Mouse (Mus musculus) neural tube, embryonic 13.5 days (tissue): ENCODE data around the gene Cdh23. TPM values are rescaled to one million over a fixed set of nuclear protein-coding genes. Genes with fewer than 3 reads are reported as not detected.

Experiments used
- ATAC-seq: fragments of 200-750 bp; cut with Nextera tagmentation; 2 replicates; pipeline ENCODE4 v1.8.0; 2017; ENCODE audit warnings: low read depth, mild to moderate bottlenecking, moderate TSS enrichment, moderate library complexity
- H3K27ac ChIP-seq: fragments of 300-500 bp; sonication (generic); replicated peaks from 2 replicates; pipeline ENCODE4 v1.5.1; 2015; ENCODE audit warnings: moderate library complexity, mild to moderate bottlenecking, inconsistent platforms
- H3K27me3 ChIP-seq: fragments of 300-500 bp; sonication (generic); 2 replicates; pipeline ENCODE4 v1.6.1; 2015; ENCODE audit warnings: mild to moderate bottlenecking, inconsistent platforms
- H3K36me3 ChIP-seq: fragments of 300-500 bp; sonication (generic); 2 replicates; pipeline ENCODE4 v1.6.1; 2015; ENCODE audit warnings: mild to moderate bottlenecking, inconsistent platforms
- H3K4me1 ChIP-seq: fragments of 300-500 bp; sonication (generic); replicated peaks from 2 replicates; pipeline ENCODE4 v1.6.1; 2015; ENCODE audit warnings: inconsistent platforms
- H3K4me2 ChIP-seq: fragments of 300-500 bp; sonication (generic); 2 replicates; pipeline ENCODE4 v1.6.1; 2015; ENCODE audit warnings: inconsistent platforms, mild to moderate bottlenecking, moderate library complexity
- H3K4me3 ChIP-seq: fragments of 300-500 bp; sonication (generic); 2 replicates; pipeline ENCODE4 v1.5.1; 2015; ENCODE audit warnings: mild to moderate bottlenecking, inconsistent platforms
- H3K9ac ChIP-seq: fragments of 300-500 bp; sonication (generic); 2 replicates; pipeline ENCODE4 v1.6.1; 2015; ENCODE audit warnings: moderate library complexity, mild to moderate bottlenecking, inconsistent platforms
- H3K9me3 ChIP-seq: fragments of 300-500 bp; sonication (generic); 2 replicates; pipeline ENCODE4 v1.6.1; 2016; ENCODE audit warnings: inconsistent platforms
- WGBS: fragments of 180-500 bp; shearing (Covaris S2); methylation state at CpG from one replicate; pipeline ENCODE4 v1.1.7; 2015; 5-methylcytosine and 5-hydroxymethylcytosine counted together
- polyA plus RNA-seq: library from polyadenylated mRNA; unstranded; fragments of >200 nt; fragmentation: Nextera tagmentation; extraction: Ambion mirVana; gene quantifications from 2 replicates; pipeline ENCODE4 v1.2.1, GENCODE M21; 2015

Gene Cdh23
- polyA plus RNA-seq, 1 experiment from 2014 or later, result 1.4 TPM

DNA sequence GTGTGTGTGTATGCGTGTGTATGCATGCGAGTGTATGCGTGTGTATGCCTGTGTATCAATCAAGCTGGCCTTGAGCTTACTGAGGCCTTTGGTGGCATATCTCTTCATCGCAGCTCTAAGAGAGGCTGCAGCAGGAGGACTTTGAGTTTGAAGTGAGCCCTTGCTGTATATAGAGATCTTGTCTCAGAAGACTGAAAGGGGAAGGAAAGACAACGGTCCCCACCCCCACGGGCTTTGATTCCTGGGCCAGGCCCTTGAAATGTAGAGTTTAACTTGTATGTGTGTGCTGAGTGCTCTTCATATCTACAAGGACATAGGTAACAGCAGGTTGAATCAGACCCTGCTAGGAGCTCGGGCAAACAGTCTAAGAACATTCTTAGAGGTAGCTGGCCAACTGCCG is 407.1 kb downstream of the Cdh23 start:
- no peaks in the 10 kb centered on the region for H3K9me3 ChIP-seq
- no peak overlapping the region for H3K4me3 ChIP-seq
- H3K9ac ChIP-seq, result no peak overlapping the region
- H3K36me3 ChIP-seq, result peaks cover 27% of the 10 kb centered on the region
- ATAC-seq, result no peak
- H3K27me3 ChIP-seq, result no peaks in the 10 kb centered on the region
- no peak overlapping the region for H3K27ac ChIP-seq
- H3K4me1 ChIP-seq, result peaks cover 63% of the 10 kb centered on the region
- 90% methylated on average over 8 of the region's 8 CpGs for WGBS
- H3K4me2 ChIP-seq, result no peak overlapping the region

DNA sequence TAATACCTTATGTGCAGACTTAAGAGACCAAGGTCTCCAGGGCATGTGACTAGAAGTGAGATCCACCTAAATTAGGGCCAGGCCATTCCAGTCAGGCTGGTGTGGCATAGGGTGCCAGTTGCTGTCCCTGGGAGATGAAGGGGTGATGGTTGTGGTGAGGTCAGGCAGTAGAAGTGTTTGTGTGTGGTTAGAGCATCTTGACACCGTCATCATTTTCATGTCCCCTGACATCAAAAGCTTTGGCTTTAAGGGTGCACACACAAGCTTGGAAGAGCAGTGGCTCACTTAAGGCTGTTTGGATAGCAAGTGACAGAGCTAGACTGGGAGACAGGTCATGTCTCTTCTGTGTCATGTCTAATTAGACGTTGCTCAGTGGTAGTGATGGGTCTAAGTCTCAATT is 408.6 kb downstream of the Cdh23 start:
- ATAC-seq, result no peak
- Histone ChIP-seq H3K27me3 (no peaks in the 10 kb centered on the region), H3K9me3 (no peaks in the 10 kb centered on the region), H3K4me2 (no peak overlapping the region), H3K4me3 (no peak overlapping the region), H3K36me3 (peaks cover 12% of the 10 kb centered on the region), H3K9ac (no peak overlapping the region), H3K27ac (no peak overlapping the region), H3K4me1 (peaks cover 78% of the 10 kb centered on the region)
- WGBS, result 89% methylated on average over 2 of the region's 2 CpGs

DNA sequence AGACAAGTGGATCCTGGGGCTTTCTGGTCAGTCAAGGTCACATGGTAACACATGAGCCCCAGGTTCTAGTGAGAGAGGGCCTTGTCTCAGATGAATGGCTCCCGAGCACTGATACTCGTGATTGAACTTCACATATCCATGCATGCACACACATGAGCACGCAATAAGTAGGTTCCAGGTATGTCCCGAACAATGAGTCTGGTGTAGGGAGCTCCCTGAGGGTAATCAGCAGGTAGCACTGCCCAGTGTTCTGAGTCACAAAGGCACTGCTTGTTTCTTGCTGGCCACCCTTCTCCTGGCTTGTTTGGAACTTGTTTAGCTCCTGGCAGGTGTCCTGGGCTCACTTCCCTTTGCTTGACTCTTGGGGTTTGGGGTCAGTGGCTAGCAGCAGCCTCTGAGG is 409.1 kb downstream of the Cdh23 start:
- Histone ChIP-seq H3K9me3 (no peaks in the 10 kb centered on the region), H3K36me3 (peaks cover 7% of the 10 kb centered on the region; the same call in 1 of the 2 replicates), H3K4me2 (no peak overlapping the region), H3K27me3 (no peaks in the 10 kb centered on the region), H3K4me3 (no peak overlapping the region), H3K9ac (no peak overlapping the region), H3K4me1 (peaks cover 83% of the 10 kb centered on the region), H3K27ac (no peak overlapping the region)
- 90% methylated on average over 4 of the region's 4 CpGs for WGBS
- no peak for ATAC-seq

DNA sequence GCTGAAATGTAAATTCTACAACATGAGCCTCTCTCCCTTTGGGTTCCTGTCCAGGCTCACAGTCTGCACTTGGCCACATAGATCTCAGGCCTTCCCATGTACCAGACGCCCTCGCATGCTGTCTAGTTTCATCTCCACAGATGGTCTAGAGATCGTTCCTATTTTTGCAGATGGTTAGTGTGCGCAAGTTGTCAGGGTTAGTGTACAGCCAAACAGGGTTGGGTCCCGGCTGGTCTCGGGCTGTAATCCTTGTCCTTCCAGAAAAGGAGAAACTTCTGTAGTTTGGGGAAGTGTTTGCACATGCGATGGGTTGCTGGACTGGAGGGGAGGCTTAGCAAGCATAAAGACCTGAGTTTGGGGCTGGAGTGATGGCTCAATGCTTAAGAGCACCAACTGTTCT is 409.7 kb downstream of the Cdh23 start:
- Histone ChIP-seq H3K36me3 (peaks cover under 1% of the 10 kb centered on the region; the same call in 1 of the 2 replicates), H3K4me3 (no peak overlapping the region), H3K9me3 (no peaks in the 10 kb centered on the region), H3K27me3 (no peaks in the 10 kb centered on the region), H3K4me1 (peaks cover 89% of the 10 kb centered on the region), H3K27ac (peak overlapping the region; percentile 88), H3K4me2 (peak overlapping the region; percentile 55), H3K9ac (0 out of 2 replicates have a peak overlapping the region, but pooled peaks have one; percentile 22)
- 91% methylated on average over 7 of the region's 7 CpGs for WGBS
- ATAC-seq, result no peak

DNA sequence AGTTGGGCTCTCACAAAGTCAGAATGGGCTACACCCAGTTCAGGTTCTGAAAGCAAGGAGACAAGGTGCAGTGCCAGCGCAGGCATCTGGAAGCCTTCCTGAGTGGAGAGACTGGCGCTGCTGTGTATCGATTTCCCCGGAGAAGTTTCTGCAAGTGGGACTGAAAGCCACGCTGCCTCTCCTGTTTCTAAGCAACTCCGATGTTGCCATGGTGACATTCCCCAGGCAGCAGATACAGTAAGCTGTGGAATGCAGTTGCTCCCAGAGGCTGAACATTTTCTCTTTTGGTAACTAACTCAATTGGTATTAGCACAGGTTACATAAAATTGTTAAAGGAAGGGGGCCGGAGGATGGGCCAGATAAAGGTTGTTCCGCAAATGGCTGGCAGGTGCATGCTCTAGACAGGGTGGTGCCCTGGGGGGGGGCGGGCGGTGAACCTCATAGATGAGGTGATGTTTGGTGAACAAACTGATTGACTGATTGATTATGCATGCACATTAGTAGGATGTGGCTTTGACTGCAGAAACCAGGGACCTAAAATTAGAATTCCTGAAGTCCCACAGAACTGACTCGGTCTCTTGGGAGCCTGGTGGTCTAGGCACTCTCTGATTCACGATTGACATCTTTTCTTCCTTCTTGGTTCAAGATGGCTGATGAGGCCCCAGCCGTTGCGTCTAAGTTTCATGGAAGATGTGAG is 410.5 kb downstream of the Cdh23 start:
- peak; percentile 68 for ATAC-seq
- Histone ChIP-seq H3K4me1 (peaks cover 97% of the 10 kb centered on the region), H3K27me3 (no peaks in the 10 kb centered on the region), H3K4me2 (peak overlapping the region; percentile 55), H3K4me3 (peak overlapping the region; percentile 16), H3K9ac (peak overlapping the region; percentile 55; the same call in 1 of the 2 replicates), H3K9me3 (no peaks in the 10 kb centered on the region), H3K27ac (peak overlapping the region; percentile 88), H3K36me3 (no peaks in the 10 kb centered on the region)
- WGBS, result 23% methylated on average over 14 of the region's 14 CpGs

DNA sequence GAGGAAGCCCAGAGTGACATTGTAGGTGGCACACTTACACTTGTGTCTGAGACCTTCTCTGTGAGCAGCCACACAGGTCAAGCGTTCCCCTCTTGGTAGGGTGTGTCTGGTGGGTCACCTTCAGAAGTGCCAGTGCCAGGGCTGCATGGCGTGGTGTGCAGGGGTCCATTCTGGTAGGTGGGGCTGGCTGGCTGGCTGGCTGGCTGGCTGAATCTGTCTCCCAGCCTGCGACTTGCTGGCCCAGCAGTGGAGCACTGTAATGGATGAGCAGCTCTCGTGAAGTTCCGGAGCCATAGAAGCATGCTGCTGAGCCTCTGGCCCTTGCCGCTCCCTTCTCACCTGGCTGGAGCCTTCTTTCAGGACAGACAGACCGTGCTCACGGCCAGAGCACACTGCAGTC is 411.1 kb downstream of the Cdh23 start:
- WGBS, result 43% methylated on average over 8 of the region's 8 CpGs
- Histone ChIP-seq H3K4me1 (peaks cover 97% of the 10 kb centered on the region), H3K27me3 (no peaks in the 10 kb centered on the region)

DNA sequence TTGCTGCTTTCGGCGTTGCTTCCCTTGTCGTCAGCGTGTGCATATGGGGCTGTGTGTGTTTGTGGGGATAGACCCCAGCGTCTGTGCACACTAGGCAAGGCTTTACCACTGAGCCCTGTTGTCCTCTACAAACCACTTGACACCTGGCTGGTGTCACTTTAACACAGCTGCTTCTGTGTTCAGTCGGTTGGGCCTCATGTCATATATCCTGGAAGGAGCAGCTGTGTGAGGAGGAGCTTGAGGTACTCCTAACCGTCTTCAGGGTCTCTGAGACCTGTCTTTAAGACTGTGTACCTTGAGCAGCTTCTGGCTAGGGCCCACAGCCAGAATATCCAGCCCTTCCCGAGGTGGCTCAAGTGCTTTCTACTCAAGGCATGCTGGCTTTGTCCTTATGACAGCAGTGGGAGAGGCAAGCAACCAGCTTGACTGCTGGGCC is 411.6 kb downstream of the Cdh23 start:
- WGBS, result 33% methylated on average over 8 of the region's 8 CpGs
- Histone ChIP-seq H3K4me2 (peak overlapping the region; percentile 55), H3K9me3 (no peaks in the 10 kb centered on the region), H3K27me3 (no peaks in the 10 kb centered on the region), H3K4me1 (peaks cover 97% of the 10 kb centered on the region), H3K4me3 (peak overlapping the region; percentile 16; the same call in 1 of the 2 replicates), H3K9ac (peak overlapping the region; percentile 55), H3K27ac (peak overlapping the region; percentile 88), H3K36me3 (no peaks in the 10 kb centered on the region)
- peak; percentile 22; the same call in 1 of the 2 replicates for ATAC-seq

More for the DNA sequence above, 411.1 kb downstream of the Cdh23 start:
- Histone ChIP-seq H3K27ac (peak overlapping the region; percentile 88), H3K4me3 (peak overlapping the region; percentile 16), H3K4me2 (peak overlapping the region; percentile 55), H3K9me3 (no peaks in the 10 kb centered on the region), H3K36me3 (no peaks in the 10 kb centered on the region), H3K9ac (peak overlapping the region; percentile 55)
- ATAC-seq, result peak; percentile 21

DNA sequence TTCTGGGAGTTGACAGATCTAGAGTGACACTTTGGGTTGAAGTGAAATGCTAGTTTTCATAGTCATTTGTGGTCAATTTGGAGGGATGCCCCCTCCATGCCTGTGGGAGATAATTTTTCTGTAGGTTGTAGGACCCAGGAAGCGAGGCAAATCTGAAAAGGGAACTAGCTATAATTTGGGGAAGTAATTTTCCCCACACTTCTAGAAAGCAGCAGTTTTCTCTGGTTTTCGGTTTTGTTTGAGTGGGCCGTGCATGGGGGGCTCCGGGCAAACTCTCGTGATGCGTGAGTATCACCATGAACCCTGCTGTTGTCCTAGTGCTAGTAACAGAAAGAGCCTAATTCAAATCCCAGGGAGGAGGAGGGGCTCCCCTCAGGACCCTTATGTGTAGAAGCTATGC is 412.0 kb downstream of the Cdh23 start:
- peak overlapping the region; percentile 55 for H3K9ac ChIP-seq
- H3K9me3 ChIP-seq, result no peaks in the 10 kb centered on the region
- no peaks in the 10 kb centered on the region for H3K27me3 ChIP-seq
- peaks cover 2% of the 10 kb centered on the region; the same call in 1 of the 2 replicates for H3K36me3 ChIP-seq
- H3K4me2 ChIP-seq, result peak overlapping the region; percentile 55
- 0 out of 2 replicates have a peak overlapping the region, but pooled peaks have one; percentile 16 for H3K4me3 ChIP-seq
- 47% methylated on average over 6 of the region's 6 CpGs for WGBS
- peak overlapping the region; percentile 88 for H3K27ac ChIP-seq
- ATAC-seq, result no peak
- peaks cover 99% of the 10 kb centered on the region for H3K4me1 ChIP-seq

DNA sequence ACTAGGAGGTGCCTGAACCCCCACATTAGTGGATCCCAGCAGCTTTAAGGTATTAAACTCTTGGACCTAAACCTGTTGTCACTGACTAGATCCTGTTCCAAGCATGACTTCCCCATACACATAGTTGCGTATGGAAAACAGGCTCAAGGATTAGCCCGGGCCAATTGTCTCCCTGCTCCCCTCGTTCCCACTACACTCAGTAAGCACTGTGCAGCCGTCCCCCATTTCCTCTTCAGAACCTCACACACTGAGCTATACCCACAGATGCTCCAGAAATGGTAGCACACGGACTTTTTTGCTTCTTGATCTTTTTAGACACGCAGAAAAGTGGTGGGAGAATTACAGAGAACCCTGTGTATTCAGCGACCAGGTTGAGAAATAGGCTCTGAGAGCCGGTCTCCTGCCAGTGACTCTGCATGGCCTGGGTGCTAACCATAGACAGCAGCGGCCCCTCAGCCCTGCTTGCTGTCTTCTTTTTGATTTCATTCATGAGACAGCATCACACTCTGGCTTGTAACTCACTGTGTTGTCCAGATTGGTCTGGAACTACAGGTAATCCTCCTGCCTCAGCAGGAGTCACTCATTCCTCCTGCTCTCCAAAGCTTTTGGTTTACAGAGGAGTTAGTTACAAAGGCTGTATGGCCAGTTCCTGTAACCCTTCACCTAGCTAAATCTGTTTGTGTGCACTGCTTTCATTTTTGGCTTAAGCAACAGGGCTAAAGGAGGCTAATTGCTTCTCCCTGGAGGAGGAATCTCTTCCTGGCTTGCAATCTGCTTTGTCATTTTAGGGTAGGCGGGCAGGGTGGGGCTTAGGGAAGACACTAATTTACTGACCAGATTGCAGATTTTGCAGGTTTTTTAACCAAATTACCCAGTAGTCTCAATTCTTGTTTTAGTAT is 413.9 kb downstream of the Cdh23 start:
- Histone ChIP-seq H3K9ac (no peak overlapping the region), H3K4me2 (no peak overlapping the region), H3K36me3 (peaks cover 3% of the 10 kb centered on the region; the same call in 1 of the 2 replicates), H3K4me3 (no peak overlapping the region), H3K27me3 (no peaks in the 10 kb centered on the region), H3K9me3 (no peaks in the 10 kb centered on the region), H3K27ac (0 out of 2 replicates have a peak overlapping the region, but pooled peaks have one; percentile 18), H3K4me1 (peaks cover 94% of the 10 kb centered on the region)
- no peak for ATAC-seq
- 81% methylated on average over 10 of the region's 10 CpGs for WGBS

DNA sequence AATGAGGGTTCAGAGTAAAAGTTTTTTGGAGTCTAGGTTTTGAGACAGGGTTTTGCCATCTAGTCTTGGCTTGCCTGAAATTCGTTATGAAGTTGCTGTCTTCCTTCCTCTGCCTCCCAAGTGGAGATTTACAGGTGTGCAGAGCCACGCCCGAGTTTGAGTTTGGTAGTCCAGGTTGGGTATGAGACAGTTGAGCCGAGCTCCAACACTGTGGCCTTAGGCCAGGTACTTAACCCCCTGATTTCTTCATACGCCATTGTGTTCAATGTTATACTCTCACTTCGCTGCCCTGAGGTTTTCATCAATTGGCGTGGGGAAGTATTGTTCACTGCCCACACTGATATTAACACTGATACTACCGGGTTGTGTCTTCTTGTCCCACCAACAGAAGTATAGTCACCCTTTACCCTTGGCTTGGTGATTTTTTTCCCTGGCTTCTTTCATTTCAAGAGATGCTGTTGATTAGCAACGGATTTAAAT is 414.7 kb downstream of the Cdh23 start:
- 86% methylated on average over 9 of the region's 9 CpGs for WGBS

DNA sequence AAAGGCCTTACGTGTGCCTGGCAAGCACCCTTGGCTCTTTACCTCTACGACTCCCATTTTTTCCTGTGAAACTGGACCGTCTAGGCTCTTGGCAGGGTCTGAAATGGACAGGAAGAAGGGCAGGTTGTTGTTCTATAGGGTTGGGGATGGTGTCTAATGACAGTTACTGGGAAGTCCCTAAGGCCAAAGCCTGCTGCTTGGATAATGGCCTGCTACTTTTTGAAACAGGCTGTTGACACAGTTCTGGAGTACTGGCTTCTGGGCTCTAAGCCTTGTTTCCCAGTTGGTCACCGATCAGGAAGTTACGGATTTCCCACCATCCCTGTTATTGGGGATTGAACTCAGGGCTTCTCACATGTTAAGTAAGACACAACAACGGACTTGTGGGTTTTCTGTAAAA is 415.9 kb downstream of the Cdh23 start:
- Histone ChIP-seq H3K4me2 (peak overlapping the region; percentile 84), H3K27ac (no peak overlapping the region; the same call in 1 of the 2 replicates), H3K9ac (no peak overlapping the region), H3K9me3 (no peaks in the 10 kb centered on the region), H3K36me3 (peaks cover 3% of the 10 kb centered on the region; the same call in 1 of the 2 replicates), H3K27me3 (no peaks in the 10 kb centered on the region), H3K4me1 (peaks cover 78% of the 10 kb centered on the region), H3K4me3 (peak overlapping the region; percentile 84; the same call in 1 of the 2 replicates)
- ATAC-seq, result no peak
- WGBS, result 90% methylated on average over 6 of the region's 6 CpGs

More for the DNA sequence above, 414.7 kb downstream of the Cdh23 start:
- Histone ChIP-seq H3K4me1 (peaks cover 90% of the 10 kb centered on the region), H3K36me3 (peaks cover 3% of the 10 kb centered on the region; the same call in 1 of the 2 replicates), H3K9me3 (no peaks in the 10 kb centered on the region), H3K27me3 (no peaks in the 10 kb centered on the region), H3K4me2 (no peak overlapping the region), H3K4me3 (no peak overlapping the region), H3K9ac (no peak overlapping the region), H3K27ac (no peak overlapping the region)
- no peak for ATAC-seq
